Mouse (Mus musculus): ENCODE data around the gene Madd. TPM values are rescaled to one million over a fixed set of nuclear protein-coding genes. Genes with fewer than 3 reads are reported as not detected.
"Not testable (repeated sequence)": the region's sequence is repeated elsewhere in the genome, so short reads cannot be mapped to it uniquely, and the experiment has no call there.

Gene Madd
- polyA plus RNA-seq, 1 experiment from 2014 or later, result 23.1 TPM

- H3K4me3 ChIP-seq, result no peak within 1 kb of the TSS
- peaks cover 29% of the 10 kb centered on the region for H3K27me3 ChIP-seq (ENCODE audit: insufficient read depth, poor library complexity, severe bottlenecking)
- WGBS, result 86% methylated on average over 11 of the region's 11 CpGs
- H3K36me3 ChIP-seq, result no peaks in the 10 kb centered on the region
- H3K4me1 ChIP-seq (replicated peaks), result peaks cover 20% of the 10 kb centered on the region
- no peaks in the 10 kb centered on the region for H3K9me3 ChIP-seq
- H3K27ac ChIP-seq, result no peak within 1 kb of the TSS
- DNase-seq (ENCODE audit: low spot score), result no peak
These were observed 65.9 kb downstream of the Madd start, which contains the start of gene Mybpc3 for GRCm38 (mm10) chr2:91117585-91118275. Gene Mybpc3, plus strand, starts transcription at chr2:91118144.

- 80% methylated on average over 5 of the region's 5 CpGs for WGBS
- Histone ChIP-seq H3K9me3 (no peaks in the 10 kb centered on the region), H3K36me3 (no peaks in the 10 kb centered on the region), H3K4me1 (replicated peaks) (peaks cover 20% of the 10 kb centered on the region), H3K27me3 (ENCODE audit: insufficient read depth, poor library complexity, severe bottlenecking) (peaks cover 29% of the 10 kb centered on the region), H3K27ac (no peak overlapping the region), H3K4me3 (no peak overlapping the region)
- DNase-seq (ENCODE audit: low spot score), result no peak
These were observed 66.8 kb downstream of the Madd start for GRCm38 (mm10) chr2:91116842-91117241.

GRCm38 (mm10) chr2:91115578-91115970 is 68.1 kb downstream of the Madd start:
- no peak for DNase-seq (ENCODE audit: low spot score)
- peak overlapping the region; percentile 87 for H3K27ac ChIP-seq
- peaks cover 29% of the 10 kb centered on the region for H3K27me3 ChIP-seq (ENCODE audit: insufficient read depth, poor library complexity, severe bottlenecking)
- peak overlapping the region; percentile 59 for H3K4me3 ChIP-seq
- WGBS, result 38% methylated on average over 12 of the region's 12 CpGs
- H3K36me3 ChIP-seq, result no peaks in the 10 kb centered on the region
- peaks cover 20% of the 10 kb centered on the region for H3K4me1 ChIP-seq (replicated peaks)
- no peaks in the 10 kb centered on the region for H3K9me3 ChIP-seq

- H3K27me3 ChIP-seq (ENCODE audit: insufficient read depth, poor library complexity, severe bottlenecking), result peaks cover 29% of the 10 kb centered on the region
- 7% methylated on average over 42 of the region's 42 CpGs for WGBS
- peak; percentile 97 for DNase-seq (ENCODE audit: low spot score)
- H3K27ac ChIP-seq, result peak overlapping the region; percentile 87
- peak overlapping the region; percentile 59 for H3K4me3 ChIP-seq
- no peaks in the 10 kb centered on the region for H3K9me3 ChIP-seq
- peaks cover 20% of the 10 kb centered on the region for H3K4me1 ChIP-seq (replicated peaks)
- no peaks in the 10 kb centered on the region for H3K36me3 ChIP-seq
These were observed 68.7 kb downstream of the Madd start for GRCm38 (mm10) chr2:91114781-91115577.

GRCm38 (mm10) chr2:91113852-91114251 is 69.8 kb downstream of the Madd start:
- Histone ChIP-seq H3K27ac (no peak overlapping the region), H3K36me3 (no peaks in the 10 kb centered on the region), H3K9me3 (no peaks in the 10 kb centered on the region), H3K4me1 (replicated peaks) (peaks cover 18% of the 10 kb centered on the region), H3K27me3 (ENCODE audit: insufficient read depth, poor library complexity, severe bottlenecking) (peaks cover 29% of the 10 kb centered on the region), H3K4me3 (no peak overlapping the region)
- WGBS, result 75% methylated on average over 6 of the region's 6 CpGs
- no peak for DNase-seq (ENCODE audit: low spot score)

- WGBS, result 83% methylated on average over 10 of the region's 10 CpGs
- peaks cover 29% of the 10 kb centered on the region for H3K27me3 ChIP-seq (ENCODE audit: insufficient read depth, poor library complexity, severe bottlenecking)
- no peak for DNase-seq (ENCODE audit: low spot score)
- H3K36me3 ChIP-seq, result no peaks in the 10 kb centered on the region
- no peaks in the 10 kb centered on the region for H3K9me3 ChIP-seq
- H3K4me1 ChIP-seq (replicated peaks), result peaks cover 13% of the 10 kb centered on the region
- no peak overlapping the region for H3K27ac ChIP-seq
- H3K4me3 ChIP-seq, result no peak overlapping the region
These were observed 70.3 kb downstream of the Madd start for GRCm38 (mm10) chr2:91113334-91113733.

- DNase-seq (ENCODE audit: low spot score), result no peak
- Histone ChIP-seq H3K4me1 (replicated peaks) (peaks cover 13% of the 10 kb centered on the region), H3K36me3 (no peaks in the 10 kb centered on the region), H3K4me3 (no peak overlapping the region), H3K27ac (no peak overlapping the region), H3K27me3 (ENCODE audit: insufficient read depth, poor library complexity, severe bottlenecking) (peaks cover 25% of the 10 kb centered on the region), H3K9me3 (no peaks in the 10 kb centered on the region)
- 58% methylated on average over 4 of the region's 4 CpGs for WGBS
These were observed 71.1 kb downstream of the Madd start for GRCm38 (mm10) chr2:91112491-91112890.

GRCm38 (mm10) chr2:91111832-91112231 is 71.8 kb downstream of the Madd start:
- H3K9me3 ChIP-seq; H3K27ac ChIP-seq; DNase-seq (ENCODE audit: low spot score); H3K4me3 ChIP-seq; H3K36me3 ChIP-seq: not testable (repeated sequence)
- Histone ChIP-seq H3K27me3 (ENCODE audit: insufficient read depth, poor library complexity, severe bottlenecking) (peaks cover 20% of the 10 kb centered on the region), H3K4me1 (replicated peaks) (peaks cover 13% of the 10 kb centered on the region)
- WGBS, result 92% methylated on average over 3 of the region's 3 CpGs

GRCm38 (mm10) chr2:91110429-91110828 is 73.2 kb downstream of the Madd start:
- no peak overlapping the region for H3K27ac ChIP-seq
- H3K4me1 ChIP-seq (replicated peaks), result peaks cover 9% of the 10 kb centered on the region
- no peak overlapping the region for H3K4me3 ChIP-seq
- no peak for DNase-seq (ENCODE audit: low spot score)
- H3K36me3 ChIP-seq, result no peaks in the 10 kb centered on the region
- H3K9me3 ChIP-seq, result no peaks in the 10 kb centered on the region
- 77% methylated on average over 6 of the region's 6 CpGs for WGBS
- H3K27me3 ChIP-seq (ENCODE audit: insufficient read depth, poor library complexity, severe bottlenecking), result peaks cover 7% of the 10 kb centered on the region; the same call in 1 of the 2 replicates

GRCm38 (mm10) chr2:91109807-91110385 is 73.7 kb downstream of the Madd start:
- Histone ChIP-seq H3K4me3 (no peak overlapping the region), H3K36me3 (no peaks in the 10 kb centered on the region), H3K27me3 (ENCODE audit: insufficient read depth, poor library complexity, severe bottlenecking) (peaks cover 6% of the 10 kb centered on the region; the same call in 1 of the 2 replicates), H3K4me1 (replicated peaks) (peaks cover 4% of the 10 kb centered on the region; the same call in 1 of the 2 replicates), H3K9me3 (no peaks in the 10 kb centered on the region), H3K27ac (no peak overlapping the region)
- no peak for DNase-seq (ENCODE audit: low spot score)
- 92% methylated on average over 5 of the region's 5 CpGs for WGBS

- no peak overlapping the region for H3K27ac ChIP-seq
- no peaks in the 10 kb centered on the region for H3K4me1 ChIP-seq (replicated peaks)
- WGBS, result 84% methylated on average over 5 of the region's 5 CpGs
- DNase-seq (ENCODE audit: low spot score), result no peak
- H3K27me3 ChIP-seq (ENCODE audit: insufficient read depth, poor library complexity, severe bottlenecking), result peaks cover 6% of the 10 kb centered on the region; the same call in 1 of the 2 replicates
- H3K36me3 ChIP-seq, result no peaks in the 10 kb centered on the region
- no peaks in the 10 kb centered on the region for H3K9me3 ChIP-seq
- no peak overlapping the region for H3K4me3 ChIP-seq
These were observed 74.4 kb downstream of the Madd start for GRCm38 (mm10) chr2:91109241-91109640.

- DNase-seq (ENCODE audit: low spot score), result no peak
- Histone ChIP-seq H3K9me3 (no peaks in the 10 kb centered on the region), H3K36me3 (no peaks in the 10 kb centered on the region), H3K4me3 (no peak overlapping the region), H3K4me1 (replicated peaks) (no peaks in the 10 kb centered on the region), H3K27ac (no peak overlapping the region), H3K27me3 (ENCODE audit: insufficient read depth, poor library complexity, severe bottlenecking) (no peaks in the 10 kb centered on the region; the same call in 1 of the 2 replicates)
- 88% methylated on average over 3 of the region's 3 CpGs for WGBS
These were observed 75.5 kb downstream of the Madd start for GRCm38 (mm10) chr2:91108156-91108555.
